Mouse (Mus musculus) heart, embryonic 13.5 days (tissue): Measurements from ENCODE around the gene Cradd. TPM values are rescaled to one million over a fixed set of nuclear protein-coding genes. Genes with fewer than 3 reads are reported as not detected.

Experiments
- ATAC-seq: fragments of 200-750 bp; cut with Nextera tagmentation; 2 replicates; pipeline ENCODE4 v1.8.0; 2017; ENCODE audit warnings: moderate TSS enrichment; ENCODE audit not compliant: insufficient number of reproducible peaks, low FRiP score, low TSS enrichment; ENCODE audit errors: extremely low read depth
- H3K27ac ChIP-seq: fragments of 300-500 bp; sonication (generic); replicated peaks from 2 replicates; pipeline ENCODE4 v1.5.1; 2015; ENCODE audit warnings: moderate library complexity, mild to moderate bottlenecking, inconsistent platforms
- H3K27me3 ChIP-seq: fragments of 300-500 bp; sonication (generic); replicated peaks from 2 replicates; pipeline ENCODE4 v1.6.1; 2015; ENCODE audit warnings: mild to moderate bottlenecking, inconsistent platforms
- H3K36me3 ChIP-seq: fragments of 300-500 bp; sonication (generic); 2 replicates; pipeline ENCODE4 v1.6.1; 2015; ENCODE audit warnings: mild to moderate bottlenecking, inconsistent platforms
- H3K4me1 ChIP-seq: fragments of 300-500 bp; sonication (generic); 2 replicates; pipeline ENCODE4 v1.6.1; 2015; ENCODE audit warnings: inconsistent platforms
- H3K4me2 ChIP-seq: fragments of 300-500 bp; sonication (generic); 2 replicates; pipeline ENCODE4 v1.6.1; 2015; ENCODE audit warnings: inconsistent platforms, mild to moderate bottlenecking, moderate library complexity
- H3K4me3 ChIP-seq: fragments of 300-500 bp; sonication (generic); 2 replicates; pipeline ENCODE4 v1.5.1; 2015; ENCODE audit warnings: moderate library complexity, mild to moderate bottlenecking, inconsistent platforms
- H3K9ac ChIP-seq: fragments of 300-500 bp; sonication (generic); 2 replicates; pipeline ENCODE4 v1.6.1; 2015; ENCODE audit warnings: inconsistent platforms, mild to moderate bottlenecking, moderate library complexity
- H3K9me3 ChIP-seq: fragments of 300-500 bp; sonication (generic); 2 replicates; pipeline ENCODE4 v1.6.1; 2016; ENCODE audit warnings: inconsistent platforms
- WGBS: fragments of 180-500 bp; shearing (Covaris S2); methylation state at CpG from one replicate; pipeline ENCODE4 v1.1.7; 2015; ENCODE audit warnings: mixed read lengths; 5-methylcytosine and 5-hydroxymethylcytosine counted together
- polyA plus RNA-seq: library from polyadenylated mRNA; unstranded; fragments of >200 nt; fragmentation: Nextera tagmentation; extraction: Ambion mirVana; gene quantifications from 2 replicates; pipeline ENCODE4 v1.2.1, GENCODE M21; 2015

Gene Cradd
- polyA plus RNA-seq, 1 experiment from 2014 or later, result 8.6 TPM

GRCm38 (mm10) chr10:95234661-95235060 lies 89.3 kb downstream of the Cradd start:
- Histone ChIP-seq H3K4me3 (no peak overlapping the region), H3K4me2 (no peak overlapping the region; the same call in 1 of the 2 replicates), H3K27ac (no peak overlapping the region), H3K9me3 (no peaks in the 10 kb centered on the region), H3K36me3 (no peaks in the 10 kb centered on the region), H3K4me1 (peaks cover 47% of the 10 kb centered on the region), H3K27me3 (no peaks in the 10 kb centered on the region), H3K9ac (no peak overlapping the region)
- 70% methylated on average over 3 of the region's 3 CpGs for WGBS
- no peak for ATAC-seq

- H3K36me3 ChIP-seq, result no peaks in the 10 kb centered on the region
- H3K4me3 ChIP-seq, result no peak overlapping the region
- ATAC-seq, result no peak
- H3K9ac ChIP-seq, result no peak overlapping the region
- no peaks in the 10 kb centered on the region for H3K9me3 ChIP-seq
- H3K4me1 ChIP-seq, result peaks cover 47% of the 10 kb centered on the region
- 48% methylated on average over 10 of the region's 10 CpGs for WGBS
- peak overlapping the region; percentile 36 for H3K4me2 ChIP-seq
- peak overlapping the region; percentile 65 for H3K27ac ChIP-seq
- H3K27me3 ChIP-seq, result no peaks in the 10 kb centered on the region
Measured at GRCm38 (mm10) chr10:95233044-95233443, 90.9 kb downstream of the Cradd start.

DNA sequence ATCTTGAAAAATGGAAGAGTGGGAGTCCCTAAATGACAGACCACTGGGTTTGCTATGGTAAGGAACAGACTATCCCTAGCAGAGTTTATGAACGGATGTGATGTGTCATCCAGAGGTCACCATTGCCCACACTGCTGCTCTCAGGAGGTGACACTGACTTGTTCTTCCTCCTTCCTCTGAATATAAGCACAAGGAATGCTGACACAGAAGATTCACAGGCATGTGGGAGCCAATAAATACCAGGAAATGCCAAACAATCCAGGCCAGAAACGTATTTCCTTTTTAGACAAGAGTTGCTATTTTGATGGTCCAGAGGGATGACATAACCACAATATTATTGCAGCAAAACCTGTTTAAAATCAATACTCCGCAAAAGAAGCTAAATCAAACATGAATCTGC lies 91.4 kb downstream of the Cradd start:
- peak overlapping the region; percentile 65 for H3K27ac ChIP-seq
- H3K27me3 ChIP-seq, result no peaks in the 10 kb centered on the region
- H3K4me2 ChIP-seq, result peak overlapping the region; percentile 36
- peaks cover 48% of the 10 kb centered on the region for H3K4me1 ChIP-seq
- WGBS, result 48% methylated on average over 3 of the region's 3 CpGs
- ATAC-seq, result no peak
- no peaks in the 10 kb centered on the region for H3K9me3 ChIP-seq
- no peak overlapping the region for H3K9ac ChIP-seq
- H3K4me3 ChIP-seq, result no peak overlapping the region
- H3K36me3 ChIP-seq, result no peaks in the 10 kb centered on the region

- no peak overlapping the region for H3K4me2 ChIP-seq
- no peaks in the 10 kb centered on the region for H3K27me3 ChIP-seq
- no peak overlapping the region for H3K27ac ChIP-seq
- WGBS, result 70% methylated on average over 6 of the region's 6 CpGs
- no peak overlapping the region for H3K9ac ChIP-seq
- no peak overlapping the region for H3K4me3 ChIP-seq
- H3K36me3 ChIP-seq, result no peaks in the 10 kb centered on the region
- ATAC-seq, result no peak
- H3K9me3 ChIP-seq, result no peaks in the 10 kb centered on the region
- peaks cover 30% of the 10 kb centered on the region for H3K4me1 ChIP-seq
Measured at GRCm38 (mm10) chr10:95228192-95228591, 95.7 kb downstream of the Cradd start.

DNA sequence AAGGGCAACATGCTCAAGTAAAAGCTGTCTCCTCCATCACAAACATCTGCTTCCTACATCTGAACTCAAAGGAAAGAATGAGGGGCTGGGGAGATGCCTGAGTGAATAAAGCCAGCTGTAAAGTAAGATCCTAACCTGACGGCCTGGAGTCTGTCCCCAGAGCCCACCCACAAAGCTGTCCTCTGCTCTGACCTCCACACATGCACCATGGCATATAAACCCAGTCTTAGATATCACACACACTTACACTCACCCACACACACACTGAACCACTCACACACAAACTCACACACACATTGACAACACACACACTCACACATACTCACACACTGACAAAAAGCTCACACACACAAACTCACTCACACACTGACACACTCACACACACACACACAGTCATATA lies 96.3 kb downstream of the Cradd start:
- H3K27ac ChIP-seq, result no peak overlapping the region
- H3K9ac ChIP-seq, result no peak overlapping the region
- H3K36me3 ChIP-seq, result no peaks in the 10 kb centered on the region
- H3K27me3 ChIP-seq, result no peaks in the 10 kb centered on the region
- H3K4me3 ChIP-seq, result no peak overlapping the region
- H3K4me2 ChIP-seq, result no peak overlapping the region
- no peak for ATAC-seq
- H3K4me1 ChIP-seq, result peaks cover 30% of the 10 kb centered on the region
- H3K9me3 ChIP-seq, result no peaks in the 10 kb centered on the region
- 13% methylated on average over 1 of the region's 1 CpGs for WGBS

DNA sequence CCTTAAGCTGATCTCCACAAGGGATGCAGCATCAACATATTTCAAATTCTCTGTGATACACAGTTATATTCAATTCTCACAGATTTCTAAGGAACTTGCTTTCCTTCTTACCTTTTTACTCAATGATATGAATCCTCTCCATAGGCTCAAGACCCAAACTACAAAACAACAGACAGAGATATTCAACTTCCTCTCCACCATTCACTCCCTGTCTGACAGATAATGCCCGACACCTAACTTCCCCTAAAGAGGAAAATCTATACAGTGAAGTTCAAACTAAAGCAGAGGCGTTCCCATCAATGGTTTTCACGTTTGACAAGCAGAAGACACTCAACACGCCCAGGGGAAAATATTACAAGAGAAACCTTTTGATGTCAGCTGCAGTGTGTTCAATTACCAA lies 97.2 kb downstream of the Cradd start:
- Histone ChIP-seq H3K9me3 (no peaks in the 10 kb centered on the region), H3K36me3 (no peaks in the 10 kb centered on the region), H3K4me2 (no peak overlapping the region), H3K4me1 (peaks cover 29% of the 10 kb centered on the region), H3K4me3 (no peak overlapping the region), H3K27ac (no peak overlapping the region), H3K27me3 (no peaks in the 10 kb centered on the region), H3K9ac (no peak overlapping the region)
- no peak for ATAC-seq
- 48% methylated on average over 4 of the region's 4 CpGs for WGBS

- H3K27ac ChIP-seq, result no peak overlapping the region
- no peak overlapping the region for H3K4me2 ChIP-seq
- H3K4me3 ChIP-seq, result no peak overlapping the region
- WGBS, result 73% methylated on average over 4 of the region's 4 CpGs
- H3K9me3 ChIP-seq, result no peaks in the 10 kb centered on the region
- no peaks in the 10 kb centered on the region for H3K36me3 ChIP-seq
- H3K27me3 ChIP-seq, result no peaks in the 10 kb centered on the region
- peaks cover 33% of the 10 kb centered on the region for H3K4me1 ChIP-seq
- H3K9ac ChIP-seq, result no peak overlapping the region
- no peak for ATAC-seq
Measured at GRCm38 (mm10) chr10:95225006-95225405, 98.9 kb downstream of the Cradd start.

GRCm38 (mm10) chr10:95223211-95223610 lies 100.7 kb downstream of the Cradd start:
- Histone ChIP-seq H3K4me1 (peaks cover 33% of the 10 kb centered on the region), H3K4me2 (peak overlapping the region; percentile 34), H3K27ac (0 out of 2 replicates have a peak overlapping the region, but pooled peaks have one; percentile 3), H3K36me3 (no peaks in the 10 kb centered on the region), H3K27me3 (no peaks in the 10 kb centered on the region), H3K9ac (no peak overlapping the region), H3K9me3 (no peaks in the 10 kb centered on the region), H3K4me3 (no peak overlapping the region)
- ATAC-seq, result no peak
- WGBS, result 60% methylated on average over 16 of the region's 16 CpGs

DNA sequence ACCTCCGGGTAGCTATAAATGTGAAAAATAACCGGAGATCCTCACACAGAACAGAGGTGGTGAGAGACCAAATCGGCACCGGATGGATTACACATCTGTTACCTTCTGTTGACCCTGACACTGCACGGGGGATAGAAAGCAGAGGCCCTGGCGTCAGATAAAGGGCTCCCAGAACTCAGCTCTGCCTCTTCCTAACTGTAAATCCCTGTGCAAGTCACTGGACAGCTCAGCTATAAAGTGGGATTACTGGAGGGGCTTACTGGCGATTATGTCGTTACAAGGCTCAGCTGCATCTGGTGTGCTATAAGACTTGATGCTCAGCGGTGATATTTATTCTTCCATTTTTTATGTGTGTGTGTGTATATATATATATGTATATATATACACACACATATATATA lies 102.0 kb downstream of the Cradd start:
- 27% methylated on average over 9 of the region's 9 CpGs for WGBS
- H3K4me1 ChIP-seq, result peaks cover 31% of the 10 kb centered on the region
- H3K9me3 ChIP-seq, result no peaks in the 10 kb centered on the region
- no peak overlapping the region for H3K9ac ChIP-seq
- ATAC-seq, result no peak
- H3K36me3 ChIP-seq, result no peaks in the 10 kb centered on the region
- no peak overlapping the region for H3K4me3 ChIP-seq
- H3K27ac ChIP-seq, result no peak overlapping the region
- 0 out of 2 replicates have a peak, but pooled peaks cover 3% of the 10 kb centered on the region for H3K27me3 ChIP-seq
- H3K4me2 ChIP-seq, result no peak overlapping the region

- Histone ChIP-seq H3K9ac (no peak overlapping the region), H3K4me1 (peaks cover 31% of the 10 kb centered on the region), H3K36me3 (no peaks in the 10 kb centered on the region), H3K27ac (no peak overlapping the region), H3K4me3 (no peak overlapping the region), H3K4me2 (no peak overlapping the region), H3K9me3 (no peaks in the 10 kb centered on the region), H3K27me3 (peaks cover 8% of the 10 kb centered on the region; the same call in 1 of the 2 replicates)
- ATAC-seq, result no peak
- WGBS, result 71% methylated on average over 3 of the region's 3 CpGs
Measured at GRCm38 (mm10) chr10:95220536-95220935, 103.4 kb downstream of the Cradd start.

- Histone ChIP-seq H3K9me3 (no peaks in the 10 kb centered on the region), H3K4me2 (no peak overlapping the region), H3K4me1 (peaks cover 30% of the 10 kb centered on the region), H3K36me3 (no peaks in the 10 kb centered on the region), H3K27ac (peak overlapping the region; percentile 16), H3K9ac (no peak overlapping the region), H3K4me3 (no peak overlapping the region), H3K27me3 (peaks cover 19% of the 10 kb centered on the region)
- WGBS, result 69% methylated on average over 9 of the region's 9 CpGs
- no peak for ATAC-seq
Measured at GRCm38 (mm10) chr10:95218683-95219060, 105.3 kb downstream of the Cradd start.

- Histone ChIP-seq H3K9me3 (no peaks in the 10 kb centered on the region), H3K9ac (no peak overlapping the region), H3K36me3 (no peaks in the 10 kb centered on the region), H3K4me3 (no peak overlapping the region), H3K4me1 (peaks cover 30% of the 10 kb centered on the region), H3K27ac (peak overlapping the region; percentile 16; the same call in 1 of the 2 replicates), H3K4me2 (no peak overlapping the region), H3K27me3 (peaks cover 19% of the 10 kb centered on the region)
- WGBS, result 49% methylated on average over 18 of the region's 18 CpGs
- ATAC-seq, result no peak
Measured at GRCm38 (mm10) chr10:95217956-95218682, 105.8 kb downstream of the Cradd start.
